Mouse (Mus musculus) cerebellum, adult 18-20 months (tissue): Measurements from ENCODE around the gene Vmn1r27.

ENCODE experiments used
- DNase-seq, 2 experiments: peaks; one replicate each; pipeline ENCODE4 v3.0.0; 2021

The Vmn1r27 gene

GRCm38 (mm10) chr6:58218721-58219120 is at the start of gene Vmn1r27:
TSS of gene Vmn1r27 (minus strand) at chr6:58218821.
- no peak for DNase-seq

DNA sequence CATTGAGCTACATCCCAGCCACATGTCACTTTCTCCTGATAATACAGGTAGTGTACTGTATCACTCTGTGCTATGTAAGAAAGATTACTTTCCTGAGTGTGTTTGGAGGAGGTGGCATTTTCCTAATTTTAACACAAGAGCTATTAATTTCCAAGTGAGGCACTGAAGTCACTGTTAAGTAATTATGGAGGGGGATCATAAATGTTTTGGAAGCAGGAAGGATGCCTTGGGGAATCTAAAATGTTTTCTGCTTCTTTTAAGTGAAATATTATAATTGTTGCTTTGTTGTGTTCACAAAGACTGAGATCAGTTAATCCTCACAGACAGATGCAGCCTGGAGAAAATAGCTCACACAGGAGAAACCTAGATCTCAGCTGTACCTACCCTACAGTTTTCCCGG is 43.1 kb upstream of the Vmn1r27 start, which contains the start of gene Vmn1r28:
TSS of gene Vmn1r28 (plus strand) at position 301 of the 400 bp plus-strand sequence.
- no peak for DNase-seq

- DNase-seq: no peak
These were observed 2.5 kb downstream of the Vmn1r27 start for GRCm38 (mm10) chr6:58216119-58216518.
